Mouse (Mus musculus) layer of hippocampus, postnatal 14 days (tissue): ENCODE measurements around the gene Gm10251. TPM values are rescaled to one million over a fixed set of nuclear protein-coding genes. Genes with fewer than 3 reads are reported as not detected.
"Not testable (repeated sequence)": the region's sequence is repeated elsewhere in the genome, so short reads cannot be mapped to it uniquely, and the experiment has no call there.

Source experiments
- DNase-seq, 2 experiments: peaks; one replicate each; pipeline ENCODE4 v3.0.0; 2021 to 2022; ENCODE audit warnings: low spot score in 2 of 2, mixed read lengths in 1 of 2
- long read RNA-seq, 2 experiments: library from polyadenylated mRNA; stranded (forward); transcript quantifications; one replicate each; pipeline ENCODE4 v2.0.0; 2021
- total RNA-seq, 2 experiments: library from RNA; stranded (reverse); gene quantifications; 2 replicates each; pipeline ENCODE4 v1.2.3; 2021

Gene Gm10251
- total RNA-seq = under 1 TPM in 1 of 2 experiments, not detected in 1; 0.30 TPM
- long read RNA-seq, experiment 1 = 0 reads
- long read RNA-seq, experiment 2 = 0 reads

DNA sequence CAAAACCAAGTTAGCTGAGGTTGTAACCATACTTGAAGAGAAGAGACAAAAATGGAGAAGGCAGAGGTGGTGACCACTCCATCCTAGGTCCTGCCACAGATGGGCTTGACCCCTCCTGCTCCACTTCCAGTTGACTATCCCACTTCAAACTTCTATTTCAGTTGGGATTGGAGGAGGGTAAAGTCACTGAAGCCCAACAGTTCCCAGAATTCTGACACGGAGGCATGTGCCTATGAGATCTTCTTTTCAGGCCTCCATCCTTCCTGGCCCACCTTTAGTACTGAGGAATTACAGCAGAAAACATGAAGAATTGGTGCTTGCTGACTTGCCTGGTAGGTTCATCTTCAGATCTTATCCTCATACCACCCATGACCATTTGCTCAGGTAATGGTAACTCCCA lies at the start of gene Gm10251:
Gene Gm10251 (minus strand): TSS at position 101 of the 400 bp plus-strand sequence.
- not testable (repeated sequence) for DNase-seq

DNA sequence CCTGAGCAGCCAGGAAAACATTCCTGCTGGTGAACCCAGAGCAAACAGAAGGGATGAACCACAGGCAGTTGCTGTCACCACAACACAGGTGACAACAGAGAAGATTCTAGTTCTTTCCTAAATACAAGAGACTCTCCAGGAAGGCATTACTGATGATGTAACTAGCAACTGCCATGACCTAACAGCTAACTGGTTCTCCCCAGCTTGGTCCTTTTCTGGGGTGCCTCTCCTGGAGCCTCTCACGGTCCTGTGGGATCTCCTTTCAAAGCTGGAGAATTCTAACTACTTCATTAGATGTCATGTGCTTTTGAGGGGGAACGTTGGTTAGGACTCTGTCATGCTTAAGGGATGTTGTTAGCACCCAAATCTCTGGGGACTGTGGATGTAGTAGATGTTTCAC lies 36.2 kb upstream of the Gm10251 start, which contains the start of gene Gm8050:
Gene Gm8050 (minus strand): TSS at position 101 of the 400 bp plus-strand sequence.
- not testable (repeated sequence) for DNase-seq

GRCm38 (mm10) chr14:6622318-6622717 lies 61.7 kb downstream of the Gm10251 start, which contains the start of gene Gm3460:
TSS of gene Gm3460 (minus strand) at chr14:6622418.
- not testable (repeated sequence) for DNase-seq

- DNase-seq = peak in 1 of 2 experiments; percentile 1
These were observed 77.5 kb downstream of the Gm10251 start for GRCm38 (mm10) chr14:6606436-6606835.

DNA sequence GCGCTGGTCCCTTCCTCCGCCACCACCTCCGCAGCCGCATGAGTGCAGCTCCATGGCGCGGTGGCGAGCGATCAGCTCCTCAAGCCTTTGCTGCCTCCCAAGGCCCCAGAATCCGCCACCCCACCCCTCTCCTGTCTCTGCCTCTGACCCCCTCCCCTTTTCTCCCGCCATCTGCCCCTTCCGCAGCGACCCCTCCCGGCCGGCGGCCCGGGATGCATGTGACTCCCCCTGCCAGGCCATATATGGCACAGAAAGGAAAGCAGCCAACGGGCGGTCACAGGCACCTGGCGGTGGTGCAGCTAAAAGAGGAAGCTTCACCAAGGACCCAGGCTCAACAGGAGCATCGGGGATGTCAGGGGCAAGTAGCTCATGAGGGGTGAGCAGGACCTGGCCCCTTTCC lies 79.0 kb downstream of the Gm10251 start:
- peak in 1 of 2 experiments; percentile 1 for DNase-seq

DNA sequence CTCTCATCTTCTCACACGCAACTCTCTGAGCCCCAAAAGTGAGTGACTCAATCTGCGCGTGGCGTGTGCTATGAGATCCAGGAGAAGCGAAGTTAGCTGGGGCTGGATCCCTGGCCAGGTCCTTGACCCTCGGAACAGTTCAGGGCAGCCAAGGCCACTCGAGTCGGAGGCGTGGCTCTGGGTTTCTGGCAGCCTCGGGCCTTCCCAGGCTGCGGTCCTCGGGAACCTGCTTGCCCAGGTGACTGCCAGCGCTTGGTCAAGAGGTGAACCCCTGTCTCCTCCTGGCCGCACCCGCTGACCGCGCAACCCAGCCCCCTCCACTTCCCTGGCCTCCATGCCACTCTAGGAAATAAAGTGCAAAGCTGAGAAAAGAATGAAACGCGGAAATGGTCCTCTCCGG lies 79.4 kb downstream of the Gm10251 start:
- DNase-seq = not testable (repeated sequence)

GRCm38 (mm10) chr14:6590513-6590912 lies 93.5 kb downstream of the Gm10251 start, which contains the start of gene Gm3629:
TSS of gene Gm3629 (minus strand) at chr14:6590613.
- DNase-seq = not testable (repeated sequence)

Other genes with a start within 250 kb of the Gm10251 start
- not detected for gene Gm3594, start 239.6 kb downstream of the Gm10251 start, total RNA-seq
- gene Gm8356, start 146.9 kb downstream of the Gm10251 start, total RNA-seq = not detected
- gene Gm3629, start 93.6 kb downstream of the Gm10251 start, total RNA-seq = 1 to 10 TPM; 2.3 TPM
- not detected for gene Gm3460, start 61.8 kb downstream of the Gm10251 start, total RNA-seq
- gene Gm8050, start 36.1 kb upstream of the Gm10251 start, total RNA-seq = not detected
- 1 to 10 TPM; 3.1 to 4.3 TPM for gene Gm3636, start 58.2 kb upstream of the Gm10251 start, total RNA-seq
- gene Gm8362, start 90.2 kb upstream of the Gm10251 start, total RNA-seq = not detected
- not detected for gene Gm3642, start 156.1 kb upstream of the Gm10251 start, total RNA-seq
- gene Gm3667, start 205.8 kb upstream of the Gm10251 start, total RNA-seq = 1 to 10 TPM; 1.8 to 1.9 TPM